Mouse (Mus musculus) testis, postnatal 10 days (tissue): Measurements from ENCODE around the gene Ublcp1.
A peak's percentile ranks its signal among the peaks of the same experiment; 100 is the strongest.

Source experiments
- DNase-seq: peaks from one replicate; pipeline ENCODE4 v3.0.0; 2021; ENCODE audit warnings: low spot score

Ublcp1 gene

DNA sequence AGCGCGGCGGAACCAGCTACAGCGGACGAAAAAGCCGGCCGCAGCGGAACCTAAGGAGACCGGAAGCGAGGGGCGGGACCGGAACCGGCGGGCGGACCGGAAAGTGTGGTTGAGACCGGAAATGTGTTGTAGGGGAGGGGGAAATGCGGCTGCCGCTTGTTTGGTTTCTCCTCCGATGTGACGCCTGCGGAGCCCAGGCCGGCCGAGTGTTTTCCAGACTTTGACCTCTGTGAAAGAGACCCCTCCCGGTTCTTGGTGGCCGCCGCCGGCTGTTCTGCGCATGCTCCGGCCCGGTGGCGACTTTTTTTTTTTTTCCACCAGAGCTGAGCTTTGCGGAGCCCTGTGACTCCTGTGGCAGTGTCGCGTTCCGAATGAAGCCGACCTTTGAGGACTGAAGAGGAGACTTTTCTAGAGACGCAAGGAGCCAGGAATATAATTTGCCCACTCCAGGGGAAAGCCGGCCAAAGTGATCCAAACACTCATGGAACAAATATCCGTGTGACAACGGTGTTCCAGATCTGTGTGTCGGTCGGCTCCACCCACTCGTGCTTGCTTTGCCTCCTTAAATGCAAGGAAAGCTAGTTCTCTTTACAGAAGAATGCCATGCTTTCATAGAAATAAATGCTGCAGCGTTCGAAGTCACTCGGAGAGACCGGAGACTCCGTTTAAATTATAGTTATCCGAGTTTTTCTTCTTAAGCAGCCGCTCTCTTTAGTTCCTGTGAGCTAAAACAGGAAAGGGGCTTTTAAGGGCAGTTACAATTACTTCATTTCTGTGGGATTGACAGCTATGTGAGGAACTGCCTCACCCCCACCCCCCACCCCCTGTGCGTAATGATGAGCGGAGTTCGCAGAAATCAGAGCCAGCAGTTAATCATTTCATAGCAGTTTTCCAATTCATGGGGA, at the start of gene Ublcp1:
Gene Ublcp1, minus strand, starts transcription at position 67 of the 905 bp plus-strand sequence.
- peak; percentile 95 for DNase-seq

GRCm38 (mm10) chr11:44519096-44519949, 49.0 kb upstream of the Ublcp1 start:
- no peak for DNase-seq

DNA sequence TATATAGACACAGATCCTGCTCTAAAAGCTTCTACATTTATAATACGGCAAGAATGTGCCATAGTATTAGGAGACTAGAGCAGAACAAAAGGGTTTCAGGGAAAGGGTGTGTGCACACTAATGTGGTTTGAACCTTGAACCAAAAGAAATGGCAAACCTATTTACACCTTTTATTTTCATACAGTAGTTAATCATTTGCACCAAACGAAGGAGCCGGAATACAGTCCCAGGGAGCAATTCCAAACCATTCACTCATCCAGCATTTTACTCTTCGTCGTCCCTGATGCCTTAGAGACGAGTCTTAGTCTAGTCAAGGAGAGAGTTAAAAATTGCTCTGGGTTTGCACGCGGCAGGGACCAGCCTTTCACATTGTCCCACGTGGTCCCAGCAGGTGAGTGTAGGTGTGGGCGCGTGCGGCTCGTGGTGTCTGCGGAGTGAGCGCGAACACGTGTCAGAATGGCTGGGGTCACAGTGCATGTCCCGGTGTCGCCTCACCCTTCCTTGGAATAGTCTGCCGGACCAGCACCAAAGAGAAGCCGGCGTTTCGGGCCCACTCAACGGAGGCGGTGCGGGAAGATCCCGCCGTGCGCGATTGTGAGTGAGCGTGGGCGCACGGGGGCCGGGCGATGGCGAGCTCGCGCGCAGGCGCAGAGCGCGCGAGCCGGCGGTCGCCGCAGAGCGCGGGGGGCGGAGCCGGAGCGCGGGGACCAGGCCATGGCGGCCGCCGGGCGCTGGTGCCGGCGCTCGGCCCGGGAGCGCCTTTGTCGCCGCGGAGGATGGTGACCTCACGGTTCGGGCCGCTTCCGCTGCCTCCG, 48.2 kb upstream of the Ublcp1 start, which contains the start of gene Rnf145:
Gene Rnf145, plus strand, starts transcription at position 684 of the 815 bp plus-strand sequence.
- peak; percentile 83 for DNase-seq

DNA sequence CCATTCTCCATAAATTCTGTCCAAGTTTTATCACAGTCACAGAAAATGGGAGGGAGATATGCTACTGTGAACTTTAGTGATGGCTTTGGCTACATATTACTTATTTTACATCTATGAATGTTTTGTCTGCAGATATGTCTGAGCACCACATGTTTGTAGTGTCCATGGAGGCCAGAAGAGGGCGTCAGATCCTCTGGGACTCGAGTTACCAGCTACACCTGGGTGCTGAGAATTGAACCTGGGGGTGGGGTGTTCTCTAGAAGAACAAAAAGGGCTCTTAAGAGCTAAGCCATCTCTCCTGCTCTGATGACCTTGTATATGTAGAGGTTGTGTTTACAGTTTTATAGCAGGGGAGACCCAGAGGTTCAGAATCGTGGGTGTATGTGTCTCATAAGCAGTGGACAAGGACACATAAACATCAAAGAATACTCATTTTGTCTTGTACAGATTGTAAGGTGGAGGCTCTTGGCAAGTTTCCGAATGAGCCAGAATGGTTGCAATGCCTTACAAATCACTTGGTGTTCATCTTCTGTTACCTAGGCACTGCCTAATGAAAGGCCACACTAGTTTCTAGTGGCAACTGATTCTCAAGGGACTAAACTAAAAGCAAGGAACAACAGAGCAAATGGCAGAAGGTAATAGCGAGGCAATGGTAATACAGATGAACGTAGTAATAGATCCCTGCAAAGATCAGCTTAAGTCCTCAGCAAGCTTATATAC, 47.4 kb upstream of the Ublcp1 start:
- DNase-seq: no peak

- no peak for DNase-seq
Measured at GRCm38 (mm10) chr11:44516362-44516761, 46.1 kb upstream of the Ublcp1 start.

GRCm38 (mm10) chr11:44514666-44515065, 44.4 kb upstream of the Ublcp1 start:
- no peak for DNase-seq

- DNase-seq: no peak
Measured at GRCm38 (mm10) chr11:44513026-44513422, 42.7 kb upstream of the Ublcp1 start.

DNA sequence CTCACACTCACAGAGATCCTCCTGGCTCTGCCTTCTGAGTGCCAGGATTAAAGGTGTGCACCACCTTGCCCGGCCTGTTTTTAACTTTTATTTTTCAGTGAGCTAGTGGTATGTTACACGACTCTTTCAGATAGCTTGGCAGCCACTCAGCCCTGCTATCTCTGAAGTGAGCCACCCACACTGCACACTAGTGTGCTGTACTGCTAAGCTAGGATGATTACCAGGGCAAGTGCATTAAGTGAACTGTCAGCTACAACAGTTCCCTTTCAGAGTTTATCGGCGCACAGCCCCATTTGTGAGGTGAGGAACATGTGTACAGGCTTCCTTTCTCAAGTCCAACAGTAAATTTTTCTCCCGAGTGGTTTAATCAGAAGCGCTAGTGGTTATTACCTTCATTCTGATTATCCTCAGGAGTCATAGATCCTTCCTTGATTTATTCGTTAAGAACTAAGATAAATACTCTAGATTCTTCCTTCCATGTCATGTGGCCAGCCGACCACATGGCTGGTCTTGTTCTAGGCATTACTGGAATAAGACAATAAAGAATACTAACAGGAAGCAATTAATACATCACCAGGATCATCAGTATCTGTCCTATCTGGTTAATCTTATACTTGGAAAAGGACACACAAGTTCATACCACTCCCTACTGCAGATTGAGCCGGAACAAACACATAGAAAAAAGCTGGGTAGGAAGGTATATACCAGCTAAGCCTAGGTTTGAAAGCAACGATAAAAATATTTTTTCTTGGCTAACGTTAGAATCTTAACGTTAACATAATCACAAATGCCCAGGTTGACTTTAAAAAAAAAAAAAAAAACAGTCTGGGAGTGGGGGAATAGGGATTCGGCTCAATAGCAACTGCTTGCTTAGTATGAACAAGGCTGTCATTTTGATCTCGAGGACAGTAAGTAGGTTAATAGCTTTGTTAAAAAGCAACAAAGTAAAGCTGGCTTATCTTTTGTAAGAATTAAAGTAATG, 42.0 kb upstream of the Ublcp1 start:
- DNase-seq: no peak

- no peak for DNase-seq
Measured at GRCm38 (mm10) chr11:44510371-44510770, 40.1 kb upstream of the Ublcp1 start.

- DNase-seq: no peak
Measured at GRCm38 (mm10) chr11:44509906-44510305, 39.6 kb upstream of the Ublcp1 start.

GRCm38 (mm10) chr11:44508876-44509275, 38.6 kb upstream of the Ublcp1 start:
- no peak for DNase-seq

GRCm38 (mm10) chr11:44504761-44505160, 34.5 kb upstream of the Ublcp1 start:
- no peak for DNase-seq

GRCm38 (mm10) chr11:44504146-44504545, 33.8 kb upstream of the Ublcp1 start:
- no peak for DNase-seq

DNA sequence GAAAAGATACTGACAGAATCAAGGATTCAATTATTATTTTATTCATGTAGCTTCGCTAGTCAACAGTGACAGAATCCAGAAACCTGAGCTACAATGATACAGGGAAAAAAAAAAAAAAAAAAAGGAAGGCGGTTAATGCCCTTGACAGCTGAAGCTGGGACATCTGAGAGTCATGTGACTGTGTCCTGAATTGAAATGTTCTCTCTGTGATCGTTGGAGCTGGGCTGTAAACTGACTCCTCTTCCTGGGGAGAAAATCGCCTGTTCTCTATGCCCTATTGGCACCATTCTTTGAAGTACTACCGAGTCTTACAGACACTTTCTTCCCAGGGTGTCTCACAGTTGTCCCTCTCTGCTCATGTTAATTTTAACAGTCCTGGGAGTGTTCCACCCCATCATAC, 32.6 kb upstream of the Ublcp1 start:
- DNase-seq: no peak

- no peak for DNase-seq
Measured at GRCm38 (mm10) chr11:44501477-44501876, 31.2 kb upstream of the Ublcp1 start.

DNA sequence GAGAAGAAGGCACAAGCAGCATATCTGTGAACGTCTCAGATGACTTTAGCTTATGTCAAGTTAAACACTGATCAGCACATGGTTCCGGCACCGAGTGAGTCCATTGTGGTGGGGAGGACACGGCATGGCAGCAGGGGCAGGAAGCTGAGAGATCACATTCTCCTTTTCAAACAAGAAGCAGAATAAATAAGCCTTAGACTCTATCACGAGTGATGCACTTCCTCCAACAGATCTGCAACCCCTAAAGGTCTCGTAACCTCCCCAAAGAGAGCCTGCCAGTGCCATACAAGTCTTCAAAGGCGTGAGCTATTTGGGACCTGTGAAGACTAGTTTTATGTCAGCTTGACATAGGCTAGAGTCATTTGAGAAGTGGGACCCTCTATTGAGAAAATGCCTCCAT, 30.7 kb upstream of the Ublcp1 start:
- DNase-seq: no peak

- no peak for DNase-seq
Measured at GRCm38 (mm10) chr11:44498412-44499272, 28.3 kb upstream of the Ublcp1 start.

- DNase-seq: no peak
Measured at GRCm38 (mm10) chr11:44496217-44496616, 25.9 kb upstream of the Ublcp1 start.
